Comparison of ENCODE assay signal across 7 mouse cellular contexts in the genomic region with DNA sequence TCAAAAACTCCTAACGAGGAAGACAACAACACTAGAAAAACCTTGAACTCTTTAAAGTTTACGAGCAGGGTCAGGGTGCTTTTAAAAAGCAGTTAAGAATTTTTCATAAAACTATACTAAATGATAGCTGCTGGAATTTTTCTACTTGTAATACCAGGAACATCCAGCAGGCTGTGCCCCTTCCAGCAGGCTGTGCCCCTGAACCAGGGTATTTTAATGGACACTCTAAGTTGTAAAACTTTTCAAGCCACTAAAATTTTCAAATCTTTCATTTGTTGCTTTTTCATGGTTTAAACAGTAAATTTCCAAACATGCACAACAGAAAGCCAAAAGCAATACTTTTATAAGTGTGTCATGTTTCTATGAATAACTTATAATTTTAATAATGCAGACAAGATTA.
DNase-seq lines count a peak whose midpoint lies in the region; ATAC-seq and TF ChIP-seq lines count a peak whose summit lies in the region.

No protein-coding gene starts in this region.

- no peaks in the 10 kb centered on the region for H3K4me1 ChIP-seq in ES-E14 (ENCODE audit: control insufficient read depth in 2 of 2, insufficient read depth in 2 of 2, low read length in 2 of 2, poor library complexity in 1 of 2)
- 0 out of 2 replicates have a peak, but pooled peaks cover 4% of the 10 kb centered on the region for H3K4me1 ChIP-seq in embryonic fibroblast, embryonic 13.5 days (ENCODE audit: control insufficient read depth, insufficient read depth, low read length)
- no peaks in the 10 kb centered on the region for H3K4me1 ChIP-seq in stomach, postnatal 0 days (replicated peaks; ENCODE audit: control insufficient read depth, insufficient read depth)
- H3K4me1 ChIP-seq in forebrain, embryonic 10.5 days, result peaks cover 7% of the 10 kb centered on the region

- WGBS in stomach, postnatal 0 days, result 55% methylated on average over 2 of the region's 2 CpGs
- WGBS in forebrain, embryonic 10.5 days, result 69% methylated on average over 2 of the region's 2 CpGs

- peak; percentile 24; the same call in 1 of the 2 replicates for TF ChIP-seq CTCF in embryonic fibroblast, embryonic 13.5 days (IDR thresholded peaks at IDR 0.05; ENCODE audit: borderline replicate concordance, insufficient read depth, low read length)
- TF ChIP-seq CTCF in stomach, postnatal 0 days (IDR thresholded peaks at IDR 0.05; ENCODE audit: low read depth), result peak; percentile 73

- no peaks in the 10 kb centered on the region for H3K36me3 ChIP-seq in ES-E14 (ENCODE audit: control insufficient read depth, insufficient read depth, low read length, poor library complexity, severe bottlenecking)
- no peaks in the 10 kb centered on the region for H3K36me3 ChIP-seq in stomach, postnatal 0 days (ENCODE audit: control insufficient read depth, insufficient read depth, low read length)
- H3K36me3 ChIP-seq in forebrain, embryonic 10.5 days (replicated peaks), result no peaks in the 10 kb centered on the region

- peak; percentile 35 for DNase-seq in kidney, postnatal 10 days
- DNase-seq in kidney, adult 8-10 months, result no peak
- peak; percentile 46 for DNase-seq in CD4-positive helper T cell, adult 2 months (ENCODE audit: low read depth, low spot score)
- DNase-seq in ES-E14 (ENCODE audit: low read depth, low spot score), result peak; percentile 13
- no peak for DNase-seq in stomach, postnatal 0 days (ENCODE audit: low spot score)
- no peak for DNase-seq in forebrain, embryonic 10.5 days (ENCODE audit: extremely low spot score, low spot score)

- no peak for TF ChIP-seq POLR2A in embryonic fibroblast, embryonic 13.5 days (IDR thresholded peaks at IDR 0.05; ENCODE audit: low read depth, low read length)

- H3K4me3 ChIP-seq in ES-E14 (ENCODE audit: insufficient read depth in 1 of 2, low read depth in 1 of 2, low read length in 2 of 2, poor library complexity in 1 of 2, severe bottlenecking in 1 of 2), result no peak overlapping the region
- no peak overlapping the region for H3K4me3 ChIP-seq in embryonic fibroblast, embryonic 13.5 days (ENCODE audit: insufficient read depth, low read length)
- H3K4me3 ChIP-seq in stomach, postnatal 0 days (ENCODE audit: low read depth, low read length), result no peak overlapping the region
- H3K4me3 ChIP-seq in forebrain, embryonic 10.5 days, result no peak overlapping the region

- H3K9me3 ChIP-seq in ES-E14 (ENCODE audit: control insufficient read depth, insufficient read depth, low read depth, low read length), result no peaks in the 10 kb centered on the region
- no peaks in the 10 kb centered on the region for H3K9me3 ChIP-seq in stomach, postnatal 0 days (ENCODE audit: control insufficient read depth, low read length)
- H3K9me3 ChIP-seq in forebrain, embryonic 10.5 days, result no peaks in the 10 kb centered on the region

- in situ Hi-C loops in ES-E14 (cut with MboI; ENCODE audit: low sequenced_read_pairs in 2 of 2, unreplicated experiment in 2 of 2), result no loop called here

- H3K9ac ChIP-seq in ES-E14 (ENCODE audit: insufficient read depth, low read depth, low read length, poor library complexity, severe bottlenecking), result no peak overlapping the region
- no peak overlapping the region for H3K9ac ChIP-seq in stomach, postnatal 0 days (ENCODE audit: low read length)

- H3K4me2 ChIP-seq in stomach, postnatal 0 days (replicated peaks; ENCODE audit: low read depth), result no peak overlapping the region

- no peak for ATAC-seq in stomach, postnatal 0 days (ENCODE audit: low FRiP score, low TSS enrichment)

- H3K27me3 ChIP-seq in stomach, postnatal 0 days (ENCODE audit: control insufficient read depth, insufficient read depth, low read length), result no peaks in the 10 kb centered on the region
- no peaks in the 10 kb centered on the region for H3K27me3 ChIP-seq in forebrain, embryonic 10.5 days (ENCODE audit: poor library complexity, severe bottlenecking)

- H3K27ac ChIP-seq in ES-E14 (ENCODE audit: insufficient read depth, low read depth, low read length, poor library complexity, severe bottlenecking), result no peak overlapping the region
- no peak overlapping the region for H3K27ac ChIP-seq in embryonic fibroblast, embryonic 13.5 days (ENCODE audit: insufficient read depth, low read length)
- no peak overlapping the region for H3K27ac ChIP-seq in stomach, postnatal 0 days (replicated peaks)
- H3K27ac ChIP-seq in forebrain, embryonic 10.5 days, result no peak overlapping the region

- no peak for TF ChIP-seq EP300 in stomach, postnatal 0 days (optimal IDR thresholded peaks at IDR 0.05)

TF ChIP-seq in ES-E14, 5 proteins besides CTCF, POLR2A, EP300 and RAD21:
- TF ChIP-seq MAFK (IDR thresholded peaks at IDR 0.05; ENCODE audit: insufficient read depth, low read depth, low read length), result no peak
- no peak for TF ChIP-seq HCFC1 (IDR thresholded peaks at IDR 0.05; ENCODE audit: borderline replicate concordance, insufficient read depth, low read length)
- no peak for TF ChIP-seq ZNF384 (IDR thresholded peaks at IDR 0.05; ENCODE audit: low read depth, low read length)
- TF ChIP-seq CHD2 (IDR thresholded peaks at IDR 0.05; ENCODE audit: low read depth, low read length), result no peak
- no peak for TF ChIP-seq ZC3H11A (IDR thresholded peaks at IDR 0.05; ENCODE audit: borderline replicate concordance, low read depth, low read length)

Comparison
In these comparisons a context has a peak if more than half of its experiments do, and no peak if none do; other contexts are left out.
1. DNase-seq: peak in kidney, postnatal 10 days (single experiment), CD4-positive helper T cell, adult 2 months (single experiment) and ES-E14 (single experiment); none in kidney, adult 8-10 months (0 of 2), stomach, postnatal 0 days (single experiment) and forebrain, embryonic 10.5 days (single experiment).